Mouse (Mus musculus): ENCODE data around the gene Rad51ap1.
A peak's percentile ranks its signal among the peaks of the same experiment; 100 is the strongest.

DNA sequence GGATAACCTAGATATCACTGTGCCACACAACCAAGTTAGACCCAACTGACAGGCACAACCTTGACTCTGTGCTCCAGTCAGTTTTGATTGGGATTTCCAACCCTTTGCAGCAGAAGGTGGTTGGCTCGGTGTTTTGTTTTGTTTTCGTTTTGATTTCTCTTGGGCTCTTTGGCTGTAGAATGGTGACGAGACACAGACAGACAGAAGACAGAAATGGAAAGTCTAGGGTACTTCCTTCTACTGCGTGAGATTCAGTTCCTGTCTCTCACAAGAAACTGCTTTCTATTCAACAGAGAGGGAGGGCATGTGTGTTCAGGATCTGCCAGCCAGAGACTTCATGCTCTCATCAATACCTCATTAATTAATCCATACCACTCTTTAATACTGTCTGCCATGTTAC lies 28.7 kb downstream of the Rad51ap1 start:
- TF ChIP-seq POLR2A (IDR thresholded peaks at IDR 0.05; ENCODE audit: low read depth, low read length) = peak; percentile 43
- no peak for TF ChIP-seq CTCF (conservative IDR thresholded peaks at IDR 0.05 in 1 of 2, IDR thresholded peaks at IDR 0.05 in 1 of 2; ENCODE audit: low read depth in 2 of 2, low read length in 2 of 2)
- no peak for TF ChIP-seq E2F4 (IDR thresholded peaks at IDR 0.05; ENCODE audit: insufficient replicate concordance, low read depth, low read length)

Data from CH12.LX (cell line).